Mouse (Mus musculus) megakaryocyte, adult 5-6 weeks (primary cell): ENCODE measurements at regions not wholly inside any gene's neighbourhood (a gene's known extent, or its start where the extent isn't known, plus 50 kb on each side); places are given as distances from the start of the nearest gene placed in this dataset.

Experiments used
- ATAC-seq: 2 replicates; pipeline ENCODE4 v1.8.0; 2016; ENCODE audit warnings: mild to moderate bottlenecking, inconsistent platforms; ENCODE audit not compliant: poor library complexity, severe bottlenecking

- ATAC-seq: no peak
Measured at GRCm38 (mm10) chr1:193844868-193845267, 474.8 kb upstream of the Camk1g start.

- ATAC-seq: peak; percentile 62
Measured at GRCm38 (mm10) chr1:193844461-193844860, 474.4 kb upstream of the Camk1g start.

GRCm38 (mm10) chr1:193800998-193801397 lies 430.9 kb upstream of the Camk1g start:
- no peak for ATAC-seq

GRCm38 (mm10) chr1:193790579-193790978 lies 420.5 kb upstream of the Camk1g start:
- no peak for ATAC-seq

GRCm38 (mm10) chr1:193788496-193788895 lies 418.4 kb upstream of the Camk1g start:
- ATAC-seq: no peak

GRCm38 (mm10) chr1:193787417-193787816 lies 417.3 kb upstream of the Camk1g start:
- no peak for ATAC-seq

- no peak for ATAC-seq
Measured at GRCm38 (mm10) chr1:193784966-193785365, 414.9 kb upstream of the Camk1g start.

GRCm38 (mm10) chr1:193784526-193784925 lies 414.4 kb upstream of the Camk1g start:
- ATAC-seq: no peak

GRCm38 (mm10) chr1:193778181-193778580 lies 408.1 kb upstream of the Camk1g start:
- no peak for ATAC-seq

- ATAC-seq: no peak
Measured at GRCm38 (mm10) chr1:193769546-193769945, 399.4 kb upstream of the Camk1g start.

GRCm38 (mm10) chr1:193764103-193764502 lies 394.0 kb upstream of the Camk1g start:
- no peak for ATAC-seq

GRCm38 (mm10) chr1:193751819-193752251 lies 381.7 kb upstream of the Camk1g start:
- ATAC-seq: no peak

GRCm38 (mm10) chr1:193750929-193751328 lies 380.8 kb upstream of the Camk1g start:
- ATAC-seq: no peak

- no peak for ATAC-seq
Measured at GRCm38 (mm10) chr1:193747426-193747960, 377.4 kb upstream of the Camk1g start.

- no peak for ATAC-seq
Measured at GRCm38 (mm10) chr1:193742688-193743087, 372.6 kb upstream of the Camk1g start.

GRCm38 (mm10) chr1:193738821-193739220 lies 368.7 kb upstream of the Camk1g start:
- no peak for ATAC-seq

- no peak for ATAC-seq
Measured at GRCm38 (mm10) chr1:193735949-193736518, 365.9 kb upstream of the Camk1g start.

- no peak for ATAC-seq
Measured at GRCm38 (mm10) chr1:193734014-193734763, 364.1 kb upstream of the Camk1g start.

GRCm38 (mm10) chr1:193733402-193733801 lies 363.3 kb upstream of the Camk1g start:
- ATAC-seq: no peak

GRCm38 (mm10) chr1:193732113-193732512 lies 362.0 kb upstream of the Camk1g start:
- no peak for ATAC-seq

- ATAC-seq: no peak
Measured at GRCm38 (mm10) chr1:193721850-193722249, 351.8 kb upstream of the Camk1g start.

GRCm38 (mm10) chr1:193720420-193720851 lies 350.3 kb upstream of the Camk1g start:
- no peak for ATAC-seq
